Mouse (Mus musculus): ENCODE results near the gene Suclg2.

DNA sequence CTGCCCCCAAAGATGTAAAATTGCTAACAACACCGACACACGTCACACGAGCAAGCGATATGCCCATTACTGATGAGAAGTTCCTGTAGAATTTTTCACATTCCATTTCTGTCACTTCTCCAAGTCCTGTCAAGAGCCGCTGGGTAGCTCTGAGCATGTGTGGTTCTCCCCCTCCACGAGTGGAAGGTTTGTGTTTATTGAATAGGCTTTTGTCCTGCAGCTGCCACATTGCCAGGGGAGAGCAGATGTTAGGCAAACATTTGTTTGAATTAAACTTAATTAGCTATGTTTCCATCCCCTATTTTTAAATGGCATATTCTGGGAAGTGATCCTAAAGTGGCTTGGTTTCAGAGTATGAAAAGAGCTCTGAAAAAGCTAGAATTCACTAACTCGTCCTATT lies 249.1 kb downstream of the Suclg2 start:
- TF ChIP-seq CTCF (IDR thresholded peaks at IDR 0.05; ENCODE audit: low read depth, low read length) (no peak), POLR2A (IDR thresholded peaks at IDR 0.05; ENCODE audit: extremely low read depth, insufficient read depth, low read length) (no peak)

All from liver, adult 2 months (tissue).